Mouse (Mus musculus) MEL (cell line): ENCODE data around the gene Usp17la. TPM values are rescaled to one million over a fixed set of nuclear protein-coding genes. Genes with fewer than 3 reads are reported as not detected.

Source experiments
- DNase-seq: peaks from one replicate; pipeline ENCODE4 v3.0.0; 2011; ENCODE audit warnings: low read depth, low spot score
- H3K27ac ChIP-seq: 2 replicates; pipeline ENCODE4 v1.5.1; 2012; ENCODE audit warnings: low read depth, mild to moderate bottlenecking, control low read depth, low read length, moderate library complexity; ENCODE audit not compliant: control insufficient read depth
- H3K27me3 ChIP-seq, 2 experiments: fragments of 150-350 bp in 1 of 2; sonication (generic) in 1 of 2; 2 replicates each; pipeline ENCODE4 v1.6.1; 2012; ENCODE audit warnings: low read length in 2 of 2, mild to moderate bottlenecking in 2 of 2, improper control_type of control experiment in 1 of 2, moderate library complexity in 1 of 2; ENCODE audit not compliant: insufficient read depth in 2 of 2, control insufficient read depth in 1 of 2
- H3K36me3 ChIP-seq, 2 experiments: 2 replicates each; pipeline ENCODE4 v1.6.1; 2012 to 2014; ENCODE audit warnings: low read length in 2 of 2, improper control_type of control experiment in 1 of 2, inconsistent platforms in 1 of 2, mild to moderate bottlenecking in 1 of 2; ENCODE audit not compliant: insufficient read depth in 2 of 2, control insufficient read depth in 1 of 2
- H3K4me1 ChIP-seq, 2 experiments: fragments of 150-350 bp in 1 of 2; sonication (generic) in 1 of 2; 2 replicates each; pipeline ENCODE4 v1.6.1; 2012; ENCODE audit warnings: low read length in 2 of 2, improper control_type of control experiment in 1 of 2, mild to moderate bottlenecking in 1 of 2; ENCODE audit not compliant: insufficient read depth in 2 of 2, control insufficient read depth in 1 of 2
- H3K4me3 ChIP-seq, 2 experiments: fragments of 150-350 bp in 1 of 2; sonication (generic) in 1 of 2; 2 replicates each; pipeline ENCODE4 v1.5.1; 2012; ENCODE audit warnings: low read depth in 2 of 2, low read length in 2 of 2, mild to moderate bottlenecking in 2 of 2, moderate library complexity in 2 of 2, control low read depth in 1 of 2, improper control_type of control experiment in 1 of 2; ENCODE audit not compliant: control insufficient read depth in 1 of 2, insufficient read depth in 1 of 2
- H3K79me2 ChIP-seq: 2 replicates; pipeline ENCODE4 v1.6.1; 2012; ENCODE audit warnings: mild to moderate bottlenecking, low read length, moderate library complexity; ENCODE audit not compliant: control insufficient read depth, poor library complexity, insufficient read depth
- H3K9ac ChIP-seq: 2 replicates; pipeline ENCODE4 v1.6.1; 2012; ENCODE audit warnings: low read depth, mild to moderate bottlenecking, control low read depth, low read length, moderate library complexity; ENCODE audit not compliant: control insufficient read depth, poor library complexity, severe bottlenecking
- H3K9me3 ChIP-seq: fragments of 150-350 bp; sonication (generic); replicated peaks from 2 replicates; pipeline ENCODE4 v1.6.1; 2012; ENCODE audit warnings: mild to moderate bottlenecking, low read length, improper control_type of control experiment, moderate library complexity; ENCODE audit not compliant: insufficient read depth
- BHLHE40 ChIP-seq: IDR thresholded peaks from 2 replicates; pipeline ENCODE4 v1.6.1; 2012; ENCODE audit warnings: low read depth, mild to moderate bottlenecking, inconsistent platforms, low read length, improper control_type of control experiment, borderline replicate concordance
- CTCF ChIP-seq, 3 experiments: IDR thresholded peaks in 2 of 3; conservative IDR thresholded peaks in 1 of 3; 2 replicates each; pipeline ENCODE4 v1.5.1; 2011 to 2012; ENCODE audit warnings: low read length in 3 of 3, low read depth in 2 of 3, mild to moderate bottlenecking in 2 of 3, improper control_type of control experiment in 1 of 3, inconsistent platforms in 1 of 3, mixed read lengths in 1 of 3, moderate library complexity in 1 of 3; ENCODE audit not compliant: control insufficient read depth in 1 of 3, insufficient read depth in 1 of 3, poor library complexity in 1 of 3, severe bottlenecking in 1 of 3
- ELF1 ChIP-seq: IDR thresholded peaks from 2 replicates; pipeline ENCODE4 v1.6.1; 2014; ENCODE audit warnings: low read depth, mild to moderate bottlenecking, inconsistent platforms, low read length, improper control_type of control experiment, moderate library complexity
- EP300 ChIP-seq, 2 experiments: IDR thresholded peaks; 2 replicates each; pipeline ENCODE4 v1.6.1; 2011; ENCODE audit warnings: improper control_type of control experiment in 2 of 2, low read length in 2 of 2, low read depth in 1 of 2, mild to moderate bottlenecking in 1 of 2
- ETS1 ChIP-seq: IDR thresholded peaks from 2 replicates; pipeline ENCODE4 v1.6.1; 2012; ENCODE audit warnings: low read depth, mild to moderate bottlenecking, inconsistent platforms, low read length, improper control_type of control experiment, moderate library complexity
- GABPA ChIP-seq: IDR thresholded peaks from 2 replicates; pipeline ENCODE4 v1.6.1; 2012; ENCODE audit warnings: low read depth, mild to moderate bottlenecking, inconsistent platforms, low read length, improper control_type of control experiment, moderate library complexity
- HCFC1 ChIP-seq: IDR thresholded peaks from 2 replicates; pipeline ENCODE4 v1.6.1; 2012; ENCODE audit warnings: low read depth, mild to moderate bottlenecking, inconsistent platforms, low read length, improper control_type of control experiment, moderate library complexity
- JUND ChIP-seq: IDR thresholded peaks from 2 replicates; pipeline ENCODE4 v1.6.1; 2011; ENCODE audit warnings: low read depth, mild to moderate bottlenecking, improper control_type of control experiment, low read length
- KAT2A ChIP-seq: conservative IDR thresholded peaks from 2 replicates; pipeline ENCODE4 v1.6.1; 2012; ENCODE audit warnings: low read depth, low read length, improper control_type of control experiment, inconsistent platforms
- MAFK ChIP-seq: IDR thresholded peaks from 2 replicates; pipeline ENCODE4 v1.6.1; 2011; ENCODE audit warnings: low read depth, mild to moderate bottlenecking, low read length, improper control_type of control experiment, borderline replicate concordance
- MAZ ChIP-seq: IDR thresholded peaks from 2 replicates; pipeline ENCODE4 v1.6.1; 2012; ENCODE audit warnings: low read depth, mild to moderate bottlenecking, inconsistent platforms, low read length, improper control_type of control experiment
- MEF2A ChIP-seq: IDR thresholded peaks from 2 replicates; pipeline ENCODE4 v1.6.1; 2014; ENCODE audit warnings: low read depth, mild to moderate bottlenecking, inconsistent platforms, low read length, improper control_type of control experiment; ENCODE audit not compliant: poor library complexity, insufficient replicate concordance, severe bottlenecking; ENCODE audit errors: extremely low read depth
- MXI1 ChIP-seq: IDR thresholded peaks from 2 replicates; pipeline ENCODE4 v1.6.1; 2011; ENCODE audit warnings: mild to moderate bottlenecking, low read depth, low read length, improper control_type of control experiment
- MYB ChIP-seq: IDR thresholded peaks from 2 replicates; pipeline ENCODE4 v1.6.1; 2011; ENCODE audit warnings: mild to moderate bottlenecking, low read depth, low read length, improper control_type of control experiment
- MYC ChIP-seq: IDR thresholded peaks from 2 replicates; pipeline ENCODE4 v1.6.1; 2011; ENCODE audit warnings: low read depth, mild to moderate bottlenecking, low read length, improper control_type of control experiment, moderate library complexity
- NELFE ChIP-seq: IDR thresholded peaks from 2 replicates; pipeline ENCODE4 v1.6.1; 2011; ENCODE audit warnings: low read depth, low read length, improper control_type of control experiment
- NRF1 ChIP-seq: IDR thresholded peaks from 2 replicates; pipeline ENCODE4 v1.6.1; 2014; ENCODE audit warnings: low read depth, mild to moderate bottlenecking, inconsistent platforms, low read length, improper control_type of control experiment, moderate library complexity; ENCODE audit not compliant: poor library complexity, insufficient read depth, severe bottlenecking
- POLR2AphosphoS5 ChIP-seq: IDR thresholded peaks from 2 replicates; pipeline ENCODE4 v1.6.1; 2012; ENCODE audit warnings: low read depth, borderline replicate concordance, mild to moderate bottlenecking, inconsistent platforms, low read length, moderate library complexity, mixed read lengths
- RAD21 ChIP-seq: IDR thresholded peaks from 2 replicates; pipeline ENCODE4 v1.6.1; 2011; ENCODE audit warnings: mild to moderate bottlenecking, low read depth, low read length, improper control_type of control experiment
- RCOR1 ChIP-seq: IDR thresholded peaks from 2 replicates; pipeline ENCODE4 v1.6.1; 2012; ENCODE audit warnings: low read depth, mild to moderate bottlenecking, inconsistent platforms, low read length, improper control_type of control experiment
- SIN3A ChIP-seq: IDR thresholded peaks from 2 replicates; pipeline ENCODE4 v1.6.1; 2012; ENCODE audit warnings: low read length, improper control_type of control experiment, inconsistent platforms
- SMC3 ChIP-seq: IDR thresholded peaks from 2 replicates; pipeline ENCODE4 v1.6.1; 2011; ENCODE audit warnings: low read depth, low read length, improper control_type of control experiment
- TBP ChIP-seq: IDR thresholded peaks from 2 replicates; pipeline ENCODE4 v1.8.0; 2011; ENCODE audit warnings: low read depth, low read length, improper control_type of control experiment
- TCF12 ChIP-seq: IDR thresholded peaks from 2 replicates; pipeline ENCODE4 v1.6.1; 2014; ENCODE audit warnings: low read depth, mild to moderate bottlenecking, inconsistent platforms, low read length, improper control_type of control experiment, moderate library complexity
- USF2 ChIP-seq, 2 experiments: IDR thresholded peaks; 2 replicates each; pipeline ENCODE4 v1.6.1; 2011 to 2012; ENCODE audit warnings: improper control_type of control experiment in 2 of 2, low read length in 2 of 2, borderline replicate concordance in 1 of 2, inconsistent platforms in 1 of 2, low read depth in 1 of 2, mild to moderate bottlenecking in 1 of 2; ENCODE audit not compliant: insufficient read depth in 1 of 2
- ZKSCAN1 ChIP-seq: IDR thresholded peaks from 2 replicates; pipeline ENCODE4 v1.6.1; 2012; ENCODE audit warnings: low read depth, mild to moderate bottlenecking, inconsistent platforms, low read length, improper control_type of control experiment, moderate library complexity
- ZMIZ1 ChIP-seq: IDR thresholded peaks from 2 replicates; pipeline ENCODE4 v1.6.1; 2012; ENCODE audit warnings: low read depth, mild to moderate bottlenecking, inconsistent platforms, low read length, improper control_type of control experiment, moderate library complexity
- ZNF384 ChIP-seq: IDR thresholded peaks from 2 replicates; pipeline ENCODE4 v1.6.1; 2012; ENCODE audit warnings: low read depth, mild to moderate bottlenecking, inconsistent platforms, low read length, improper control_type of control experiment
- polyA plus RNA-seq, 2 experiments: library from polyadenylated mRNA; stranded (reverse) in 1 of 2; unstranded in 1 of 2; fragments of >175 nt in 1 of 2; fragments of >200 nt in 1 of 2; gene quantifications; 2 replicates each; pipeline versions ENCODE4 v1.2.1 to v1.2.4; 2012; ENCODE audit warnings: low replicate concordance in 2 of 2, low read depth in 1 of 2; ENCODE audit not compliant: insufficient read length in 2 of 2, insufficient read depth in 1 of 2, missing spikeins in 1 of 2
- total RNA-seq: library from RNA; depleted of rRNA; stranded (reverse); fragments of 300-350 nt; gene quantifications from 2 replicates; pipeline ENCODE4 v1.2.3, GENCODE M21; 2012

Usp17la gene
- total and polyA plus RNA-seq, 3 experiments: not detected

- Histone ChIP-seq H3K27ac (no peak overlapping the region), H3K79me2 (no peaks in the 10 kb centered on the region), H3K27me3 (no peaks in the 10 kb centered on the region), H3K4me3 (no peak overlapping the region), H3K36me3 (no peaks in the 10 kb centered on the region), H3K4me1 (no peaks in the 10 kb centered on the region), H3K9me3 (no peaks in the 10 kb centered on the region), H3K9ac (no peak overlapping the region)
- no peak for DNase-seq
- TF ChIP-seq NRF1 (no peak), JUND (no peak), CTCF (IDR thresholded peaks at IDR 0.05 in 2 of 3, conservative IDR thresholded peaks at IDR 0.05 in 1 of 3; ENCODE audit: control insufficient read depth in 1 of 3, insufficient read depth in 1 of 3, low read depth in 2 of 3, low read length in 3 of 3, poor library complexity in 1 of 3, severe bottlenecking in 1 of 3) (no peak), MYC (no peak), TCF12 (no peak), POLR2AphosphoS5 (no peak), ZMIZ1 (no peak), RCOR1 (no peak), MAFK (no peak), MEF2A (no peak), SMC3 (no peak), KAT2A (no peak), NELFE (no peak), ZNF384 (no peak), MXI1 (no peak), MAZ (no peak), RAD21 (no peak), SIN3A (no peak), HCFC1 (no peak), GABPA (no peak)
These were observed 874 bp downstream of the Usp17la start for GRCm38 (mm10) chr7:104857683-104858082.

DNA sequence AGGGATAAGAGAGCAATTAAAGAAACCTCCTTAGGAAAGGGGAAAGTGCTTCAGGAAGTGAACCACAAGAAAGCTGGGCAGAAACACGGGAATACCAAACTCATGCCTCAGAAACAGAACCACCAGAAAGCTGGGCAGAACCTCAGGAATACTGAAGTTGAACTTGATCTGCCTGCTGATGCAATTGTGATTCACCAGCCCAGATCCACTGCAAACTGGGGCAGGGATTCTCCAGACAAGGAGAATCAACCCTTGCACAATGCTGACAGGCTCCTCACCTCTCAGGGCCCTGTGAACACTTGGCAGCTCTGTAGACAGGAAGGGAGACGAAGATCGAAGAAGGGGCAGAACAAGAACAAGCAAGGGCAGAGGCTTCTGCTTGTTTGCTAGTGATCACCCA, 4.6 kb downstream of the Usp17la start:
- Histone ChIP-seq H3K4me3 (no peak overlapping the region), H3K9me3 (no peaks in the 10 kb centered on the region), H3K27me3 (no peaks in the 10 kb centered on the region), H3K36me3 (no peaks in the 10 kb centered on the region), H3K9ac (no peak overlapping the region), H3K27ac (no peak overlapping the region), H3K79me2 (no peaks in the 10 kb centered on the region), H3K4me1 (no peaks in the 10 kb centered on the region)
- no peak for DNase-seq
- TF ChIP-seq EP300 (IDR thresholded peaks at IDR 0.05; ENCODE audit: low read depth in 1 of 2, low read length in 2 of 2): no peak
- TF ChIP-seq TBP: no peak
- no peak for TF ChIP-seq MYB
- no peak for TF ChIP-seq ETS1
- no peak for TF ChIP-seq HCFC1
- no peak for TF ChIP-seq JUND
- TF ChIP-seq USF2 (IDR thresholded peaks at IDR 0.05; ENCODE audit: borderline replicate concordance in 1 of 2, insufficient read depth in 1 of 2, low read depth in 1 of 2, low read length in 2 of 2): no peak
- no peak for TF ChIP-seq BHLHE40
- TF ChIP-seq ZNF384: no peak
- TF ChIP-seq ZKSCAN1: no peak
- TF ChIP-seq ELF1: no peak
